ENCODE assay signal across 8 mouse cellular contexts in the genomic region with DNA sequence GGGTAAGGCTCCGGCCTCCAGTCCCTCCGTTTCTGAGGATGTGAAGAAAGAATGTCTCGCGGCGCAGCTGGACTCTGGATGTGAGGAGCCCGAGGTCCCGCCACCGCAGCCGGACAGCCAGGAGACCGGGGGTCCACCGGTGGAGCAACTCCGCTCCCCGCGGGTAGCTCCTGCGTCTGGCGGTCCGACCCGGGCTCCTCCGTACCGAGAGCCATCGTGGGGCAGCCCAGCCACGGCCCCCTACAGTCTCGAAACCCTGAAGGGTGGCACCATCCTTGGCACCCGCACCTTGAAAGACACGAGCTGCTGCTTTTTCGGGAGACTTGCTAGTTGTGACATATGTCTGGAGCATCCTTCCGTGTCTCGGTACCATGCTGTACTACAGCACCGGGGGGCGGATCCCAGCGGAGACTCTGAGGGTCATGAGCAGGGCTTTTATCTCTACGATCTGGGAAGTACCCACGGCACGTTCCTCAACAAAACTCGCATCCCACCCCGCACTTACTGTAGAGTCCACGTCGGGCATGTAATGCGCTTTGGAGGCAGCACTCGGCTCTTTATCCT. TPM values are rescaled to one million over a fixed set of nuclear protein-coding genes. Genes with fewer than 3 reads are reported as not detected.
A peak's percentile ranks its signal among the peaks of the same experiment; 100 is the strongest.
DNase-seq lines count a peak whose midpoint lies in the region; ATAC-seq lines count a peak whose summit lies in the region.

No protein-coding gene starts in this region.

- intact Hi-C loops in gastrocnemius, postnatal 14 days (cut with DNase I; ENCODE audit: low total_unique reads): no loop called here
- intact Hi-C loops in left cerebral cortex, postnatal 4 days (cut with DNase I): no loop called here

- H3K27me3 ChIP-seq in limb, embryonic 11.5 days (ENCODE audit: control insufficient read depth, insufficient read depth, low read length): no peaks in the 10 kb centered on the region
- H3K27me3 ChIP-seq in neural tube, embryonic 13.5 days: no peaks in the 10 kb centered on the region

- H3K27ac ChIP-seq in limb, embryonic 11.5 days (replicated peaks; ENCODE audit: low read depth, low read length): no peak overlapping the region
- peak overlapping the region; percentile 81 for H3K27ac ChIP-seq in neural tube, embryonic 13.5 days (replicated peaks)

- H3K9ac ChIP-seq in limb, embryonic 11.5 days (ENCODE audit: low read length): peak overlapping the region; percentile 90
- H3K9ac ChIP-seq in neural tube, embryonic 13.5 days: peak overlapping the region; percentile 91

- peak overlapping the region; percentile 97 for H3K4me2 ChIP-seq in limb, embryonic 11.5 days (ENCODE audit: low read depth, severe bottlenecking)
- H3K4me2 ChIP-seq in neural tube, embryonic 13.5 days: peak overlapping the region; percentile 100

- H3K9me3 ChIP-seq in limb, embryonic 11.5 days (ENCODE audit: control insufficient read depth, low read length): no peaks in the 10 kb centered on the region
- no peaks in the 10 kb centered on the region for H3K9me3 ChIP-seq in neural tube, embryonic 13.5 days

- peak overlapping the region; percentile 98 for H3K4me3 ChIP-seq in limb, embryonic 11.5 days (ENCODE audit: low read depth, low read length)
- peak overlapping the region; percentile 93 for H3K4me3 ChIP-seq in neural tube, embryonic 13.5 days

- ATAC-seq in erythroblast, adult 5-6 weeks (replicated peaks; ENCODE audit: low FRiP score, poor library complexity, severe bottlenecking): peak; percentile 66
- 0 out of 2 replicates have a peak, but pooled peaks have one; percentile 17 for ATAC-seq in limb, embryonic 11.5 days (ENCODE audit: insufficient number of reproducible peaks, low FRiP score, low TSS enrichment, low read depth)
- ATAC-seq in neural tube, embryonic 13.5 days (ENCODE audit: low read depth): peak; percentile 56; the same call in 1 of the 2 replicates

- H3K36me3 ChIP-seq in limb, embryonic 11.5 days (ENCODE audit: control insufficient read depth, insufficient read depth, low read length): peaks cover 9% of the 10 kb centered on the region; the same call in 1 of the 2 replicates
- peaks cover 46% of the 10 kb centered on the region for H3K36me3 ChIP-seq in neural tube, embryonic 13.5 days

- 5% methylated on average over 40 of the region's 40 CpGs for WGBS in limb, embryonic 11.5 days
- 4% methylated on average over 40 of the region's 40 CpGs for WGBS in neural tube, embryonic 13.5 days

- H3K4me1 ChIP-seq in limb, embryonic 11.5 days (ENCODE audit: control insufficient read depth, insufficient read depth, low read length): peaks cover 6% of the 10 kb centered on the region; the same call in 1 of the 2 replicates
- H3K4me1 ChIP-seq in neural tube, embryonic 13.5 days (replicated peaks): peaks cover 33% of the 10 kb centered on the region

- DNase-seq in gastrocnemius, postnatal 14 days: peak; percentile 15
- DNase-seq in gastrocnemius, postnatal 25 days: no peak
- peak; percentile 10 for DNase-seq in 416B (ENCODE audit: low read depth)
- no peak for DNase-seq in limb, embryonic 11.5 days (ENCODE audit: low spot score)
- no peak for DNase-seq in left cerebral cortex, postnatal 4 days
- no peak for DNase-seq in adrenal gland, adult (ENCODE audit: inconsistent age in 2 of 2, low spot score in 1 of 2)

RNA-seq across cellular contexts. Expression of gene Slc4a1ap, which starts 0.4 kb away (rescaled TPM):
- 10 to 100 TPM; 19.6 to 20.4 TPM for total RNA-seq in gastrocnemius, postnatal 14 days (2021)
- 10 to 100 TPM; 17.4 to 18.6 TPM for total RNA-seq in gastrocnemius, postnatal 25 days (2021)
- total RNA-seq in erythroblast, adult 5-6 weeks (2015; ENCODE audit: low replicate concordance): 27.2 and 58.6 TPM in 2 replicates
- total RNA-seq in erythroblast, adult 5-6 weeks (2017; ENCODE audit: low replicate concordance): 34.2 and 58.8 TPM in 2 replicates
- 32.3 and 35.5 TPM in 2 replicates for polyA plus RNA-seq in limb, embryonic 11.5 days (2014; fragmentation: Nextera tagmentation; extraction: Ambion mirVana)
- 32.0 and 39.7 TPM in 2 replicates for polyA plus RNA-seq in neural tube, embryonic 13.5 days (2015; fragmentation: Nextera tagmentation; extraction: Ambion mirVana)
- total RNA-seq in left cerebral cortex, postnatal 4 days (2021): 10 to 100 TPM; 41.5 to 48.7 TPM

RNA-seq across cellular contexts. Expression of gene Supt7l, which starts 0.4 kb away (rescaled TPM):
- total RNA-seq in gastrocnemius, postnatal 14 days (2021): 1 to 10 TPM; 9.6 to 10.0 TPM
- total RNA-seq in gastrocnemius, postnatal 25 days (2021): 1 to 10 TPM; 8.0 to 9.4 TPM
- total RNA-seq in erythroblast, adult 5-6 weeks (2015; ENCODE audit: low replicate concordance): 11.5 and 13.3 TPM in 2 replicates
- 17.8 and 20.8 TPM in 2 replicates for total RNA-seq in erythroblast, adult 5-6 weeks (2017; ENCODE audit: low replicate concordance)
- polyA plus RNA-seq in limb, embryonic 11.5 days (2014; fragmentation: Nextera tagmentation; extraction: Ambion mirVana): 26.5 and 27.0 TPM in 2 replicates
- polyA plus RNA-seq in neural tube, embryonic 13.5 days (2015; fragmentation: Nextera tagmentation; extraction: Ambion mirVana): 27.0 and 27.5 TPM in 2 replicates
- 10 to 100 TPM; 17.6 to 17.9 TPM for total RNA-seq in left cerebral cortex, postnatal 4 days (2021)

RNA-seq across cellular contexts. Expression of gene Gpn1, which starts 32.7 kb away (rescaled TPM):
- total RNA-seq in gastrocnemius, postnatal 14 days (2021): 10 to 100 TPM; 17.1 to 18.3 TPM
- 10 to 100 TPM; 15.7 to 15.8 TPM for total RNA-seq in gastrocnemius, postnatal 25 days (2021)
- 4.0 and 6.9 TPM in 2 replicates for total RNA-seq in erythroblast, adult 5-6 weeks (2015; ENCODE audit: low replicate concordance)
- total RNA-seq in erythroblast, adult 5-6 weeks (2017; ENCODE audit: low replicate concordance): 4.0 and 4.3 TPM in 2 replicates
- polyA plus RNA-seq in limb, embryonic 11.5 days (2014; fragmentation: Nextera tagmentation; extraction: Ambion mirVana): 87.8 and 88.6 TPM in 2 replicates
- 68.5 and 76.7 TPM in 2 replicates for polyA plus RNA-seq in neural tube, embryonic 13.5 days (2015; fragmentation: Nextera tagmentation; extraction: Ambion mirVana)
- total RNA-seq in left cerebral cortex, postnatal 4 days (2021): 10 to 100 TPM; 42.2 to 44.3 TPM

RNA-seq across cellular contexts. Expression of gene 4930548H24Rik, which starts 41.7 kb away (rescaled TPM):
- not detected for total RNA-seq in gastrocnemius, postnatal 14 days (2021)
- not detected for total RNA-seq in gastrocnemius, postnatal 25 days (2021)
- not detected in 2 replicates for total RNA-seq in erythroblast, adult 5-6 weeks (2015; ENCODE audit: low replicate concordance)
- 0.17 and 1.1 TPM in 2 replicates for total RNA-seq in erythroblast, adult 5-6 weeks (2017; ENCODE audit: low replicate concordance)
- polyA plus RNA-seq in limb, embryonic 11.5 days (2014; fragmentation: Nextera tagmentation; extraction: Ambion mirVana): not detected in 2 replicates
- not detected in 2 replicates for polyA plus RNA-seq in neural tube, embryonic 13.5 days (2015; fragmentation: Nextera tagmentation; extraction: Ambion mirVana)
- under 1 TPM; 0.54 TPM for total RNA-seq in left cerebral cortex, postnatal 4 days (2021)

Comparison
In these comparisons a context has a peak if more than half of its experiments do, and no peak if none do; other contexts are left out.
1. DNase-seq: peak in gastrocnemius, postnatal 14 days (single experiment) and 416B (single experiment); none in gastrocnemius, postnatal 25 days (single experiment), limb, embryonic 11.5 days (single experiment), left cerebral cortex, postnatal 4 days (single experiment) and adrenal gland, adult (0 of 2).
2. Peak in every context shown above with its lines, with median percentiles within 50 percentile points of each other: ATAC-seq.